Mouse (Mus musculus) lung, postnatal 0 days (tissue): Measurements from ENCODE around the gene C2cd4c.

Experiments used
- CTCF ChIP-seq: IDR thresholded peaks from 2 replicates; pipeline ENCODE4 v1.5.1; 2016; ENCODE audit warnings: antibody characterized with exemption, mild to moderate bottlenecking
- EP300 ChIP-seq: IDR thresholded peaks from 2 replicates; pipeline ENCODE4 v1.6.1; 2016; ENCODE audit warnings: antibody characterized with exemption, mild to moderate bottlenecking, control low read depth

GRCm38 (mm10) chr10:79577376-79577775 is 36.4 kb downstream of the C2cd4c start:
- no peak for TF ChIP-seq CTCF
- TF ChIP-seq EP300: no peak
